Mouse (Mus musculus) right cerebral cortex, postnatal 36 days (tissue): ENCODE data around the gene Clec11a.
A peak's percentile ranks its signal among the peaks of the same experiment; 100 is the strongest.

Experiments
- DNase-seq, 2 experiments: peaks; one replicate each; pipeline ENCODE4 v3.0.0; 2022; ENCODE audit warnings: low spot score in 2 of 2, mixed read lengths in 1 of 2

The Clec11a gene

GRCm38 (mm10) chr7:44277250-44277622 is 29.5 kb downstream of the Clec11a start:
- no peak for DNase-seq

GRCm38 (mm10) chr7:44276461-44277249 is 30.0 kb downstream of the Clec11a start:
- DNase-seq = no peak

- no peak for DNase-seq
These were observed 31.2 kb downstream of the Clec11a start for GRCm38 (mm10) chr7:44275546-44275945.

- DNase-seq = no peak
These were observed 32.6 kb downstream of the Clec11a start for GRCm38 (mm10) chr7:44274096-44274495.

GRCm38 (mm10) chr7:44273446-44273845 is 33.3 kb downstream of the Clec11a start:
- no peak for DNase-seq

GRCm38 (mm10) chr7:44272546-44272945 is 34.2 kb downstream of the Clec11a start:
- DNase-seq = no peak

- DNase-seq = no peak
These were observed 35.4 kb downstream of the Clec11a start for GRCm38 (mm10) chr7:44271309-44271708.

- no peak for DNase-seq
These were observed 37.3 kb downstream of the Clec11a start for GRCm38 (mm10) chr7:44269397-44269796.

GRCm38 (mm10) chr7:44268117-44268516 is 38.6 kb downstream of the Clec11a start:
- no peak for DNase-seq

GRCm38 (mm10) chr7:44262791-44263643 is 43.7 kb downstream of the Clec11a start:
- peak; percentile 90 for DNase-seq

GRCm38 (mm10) chr7:44261147-44261546 is 45.6 kb downstream of the Clec11a start, which contains the start of gene Gm15517:
Gene Gm15517, plus strand, starts transcription at chr7:44261447.
- DNase-seq = no peak

GRCm38 (mm10) chr7:44260410-44260809 is 46.3 kb downstream of the Clec11a start:
- no peak for DNase-seq

GRCm38 (mm10) chr7:44257278-44257677 is 49.4 kb downstream of the Clec11a start, which contains the start of gene Acp4:
Gene Acp4, minus strand, starts transcription at chr7:44257378.
- DNase-seq = no peak

- no peak for DNase-seq
These were observed 51.8 kb downstream of the Clec11a start for GRCm38 (mm10) chr7:44254930-44255329.

GRCm38 (mm10) chr7:44253023-44253616 is 53.6 kb downstream of the Clec11a start:
- DNase-seq = no peak
